Mouse (Mus musculus): ENCODE measurements around the gene Psme4. TPM values are rescaled to one million over a fixed set of nuclear protein-coding genes. Genes with fewer than 3 reads are reported as not detected.

Psme4 gene
- total RNA-seq, 2 experiments from 2014 or later = 43.9 to 54.8 TPM

GRCm38 (mm10) chr11:30780893-30781292 is 9.4 kb downstream of the Psme4 start:
- no peak for ATAC-seq (replicated peaks; ENCODE audit: low FRiP score, low TSS enrichment, poor library complexity, severe bottlenecking)

GRCm38 (mm10) chr11:30781612-30782011 is 10.1 kb downstream of the Psme4 start:
- no peak for ATAC-seq (replicated peaks; ENCODE audit: low FRiP score, low TSS enrichment, poor library complexity, severe bottlenecking)

GRCm38 (mm10) chr11:30785497-30785896 is 14.0 kb downstream of the Psme4 start:
- no peak for ATAC-seq (replicated peaks; ENCODE audit: low FRiP score, low TSS enrichment, poor library complexity, severe bottlenecking)

GRCm38 (mm10) chr11:30786230-30786983 is 14.9 kb downstream of the Psme4 start:
- ATAC-seq (replicated peaks; ENCODE audit: low FRiP score, low TSS enrichment, poor library complexity, severe bottlenecking) = no peak

GRCm38 (mm10) chr11:30792680-30793079 is 21.2 kb downstream of the Psme4 start:
- ATAC-seq (replicated peaks; ENCODE audit: low FRiP score, low TSS enrichment, poor library complexity, severe bottlenecking) = no peak

- ATAC-seq (replicated peaks; ENCODE audit: low FRiP score, low TSS enrichment, poor library complexity, severe bottlenecking) = no peak
Measured at GRCm38 (mm10) chr11:30793753-30794152, 22.2 kb downstream of the Psme4 start.

GRCm38 (mm10) chr11:30797236-30797635 is 25.7 kb downstream of the Psme4 start:
- no peak for ATAC-seq (replicated peaks; ENCODE audit: low FRiP score, low TSS enrichment, poor library complexity, severe bottlenecking)

- peak; percentile 95 for ATAC-seq (replicated peaks; ENCODE audit: low FRiP score, low TSS enrichment, poor library complexity, severe bottlenecking)
Measured at GRCm38 (mm10) chr11:30799496-30799895, 28.0 kb downstream of the Psme4 start.

- ATAC-seq (replicated peaks; ENCODE audit: low FRiP score, low TSS enrichment, poor library complexity, severe bottlenecking) = no peak
Measured at GRCm38 (mm10) chr11:30800091-30800490, 28.6 kb downstream of the Psme4 start.

- ATAC-seq (replicated peaks; ENCODE audit: low FRiP score, low TSS enrichment, poor library complexity, severe bottlenecking) = no peak
Measured at GRCm38 (mm10) chr11:30802421-30802820, 30.9 kb downstream of the Psme4 start.

- ATAC-seq (replicated peaks; ENCODE audit: low FRiP score, low TSS enrichment, poor library complexity, severe bottlenecking) = no peak
Measured at GRCm38 (mm10) chr11:30821116-30821515, 49.6 kb downstream of the Psme4 start.

- ATAC-seq (replicated peaks; ENCODE audit: low FRiP score, low TSS enrichment, poor library complexity, severe bottlenecking) = peak; percentile 70
Measured at GRCm38 (mm10) chr11:30838793-30839192, 67.3 kb downstream of the Psme4 start.

- no peak for ATAC-seq (replicated peaks; ENCODE audit: low FRiP score, low TSS enrichment, poor library complexity, severe bottlenecking)
Measured at GRCm38 (mm10) chr11:30844355-30844754, 72.8 kb downstream of the Psme4 start.

GRCm38 (mm10) chr11:30872425-30872824 is 100.9 kb downstream of the Psme4 start:
- 0 out of 2 replicates have a peak, but pooled peaks have one; percentile 34 for ATAC-seq (replicated peaks; ENCODE audit: low FRiP score, low TSS enrichment, poor library complexity, severe bottlenecking)

- peak; percentile 93 for ATAC-seq (replicated peaks; ENCODE audit: low FRiP score, low TSS enrichment, poor library complexity, severe bottlenecking)
Measured at GRCm38 (mm10) chr11:30885171-30885871, 113.8 kb downstream of the Psme4 start, which contains the start of the genes Gpr75 and Asb3. Gene Gpr75 (plus strand): TSS chr11:30885358. Gene Asb3 (plus strand): TSS chr11:30885416.

GRCm38 (mm10) chr11:30888153-30888552 is 116.6 kb downstream of the Psme4 start:
- no peak for ATAC-seq (replicated peaks; ENCODE audit: low FRiP score, low TSS enrichment, poor library complexity, severe bottlenecking)

GRCm38 (mm10) chr11:30896201-30896600 is 124.7 kb downstream of the Psme4 start:
- ATAC-seq (replicated peaks; ENCODE audit: low FRiP score, low TSS enrichment, poor library complexity, severe bottlenecking) = no peak

- no peak for ATAC-seq (replicated peaks; ENCODE audit: low FRiP score, low TSS enrichment, poor library complexity, severe bottlenecking)
Measured at GRCm38 (mm10) chr11:30899312-30899711, 127.8 kb downstream of the Psme4 start.

GRCm38 (mm10) chr11:30912311-30912710 is 140.8 kb downstream of the Psme4 start:
- ATAC-seq (replicated peaks; ENCODE audit: low FRiP score, low TSS enrichment, poor library complexity, severe bottlenecking) = no peak

- no peak for ATAC-seq (replicated peaks; ENCODE audit: low FRiP score, low TSS enrichment, poor library complexity, severe bottlenecking)
Measured at GRCm38 (mm10) chr11:30920641-30921040, 149.1 kb downstream of the Psme4 start.

GRCm38 (mm10) chr11:30923283-30923682 is 151.8 kb downstream of the Psme4 start:
- no peak for ATAC-seq (replicated peaks; ENCODE audit: low FRiP score, low TSS enrichment, poor library complexity, severe bottlenecking)

Data from megakaryocyte-erythroid progenitor cell, adult 5-6 weeks (primary cell).